Mouse (Mus musculus) right cerebral cortex, postnatal 4 days (tissue): ENCODE measurements around the gene Mcrip2.

ENCODE experiments used
- DNase-seq: peaks from one replicate; pipeline ENCODE4 v3.0.0-alpha.2; 2022

The Mcrip2 gene

GRCm38 (mm10) chr17:25832436-25833290 lies 35.9 kb downstream of the Mcrip2 start:
- peak; percentile 96 for DNase-seq

- no peak for DNase-seq
These were observed 36.9 kb downstream of the Mcrip2 start for GRCm38 (mm10) chr17:25831451-25832281.

GRCm38 (mm10) chr17:25830806-25831431 lies 37.6 kb downstream of the Mcrip2 start:
- DNase-seq: no peak

GRCm38 (mm10) chr17:25830200-25830753 lies 38.3 kb downstream of the Mcrip2 start:
- no peak for DNase-seq

GRCm38 (mm10) chr17:25829558-25830017 lies 39.0 kb downstream of the Mcrip2 start:
- DNase-seq: no peak

- DNase-seq: peak; percentile 78
These were observed 39.6 kb downstream of the Mcrip2 start, which contains the start of gene Jmjd8 for GRCm38 (mm10) chr17:25828712-25829557. Gene Jmjd8, plus strand, starts transcription at chr17:25828867.

GRCm38 (mm10) chr17:25828223-25828594 lies 40.4 kb downstream of the Mcrip2 start:
- DNase-seq: no peak

GRCm38 (mm10) chr17:25827546-25828222 lies 40.9 kb downstream of the Mcrip2 start:
- DNase-seq: no peak

- no peak for DNase-seq
These were observed 41.6 kb downstream of the Mcrip2 start for GRCm38 (mm10) chr17:25827011-25827410.

- no peak for DNase-seq
These were observed 42.5 kb downstream of the Mcrip2 start for GRCm38 (mm10) chr17:25825984-25826570.

- DNase-seq: no peak
These were observed 43.3 kb downstream of the Mcrip2 start for GRCm38 (mm10) chr17:25825311-25825710.

- DNase-seq: no peak
These were observed 44.0 kb downstream of the Mcrip2 start for GRCm38 (mm10) chr17:25824362-25825142.

GRCm38 (mm10) chr17:25823452-25823851 lies 45.1 kb downstream of the Mcrip2 start, which contains the start of gene Wdr24:
Gene Wdr24, plus strand, starts transcription at chr17:25823627.
- peak; percentile 63 for DNase-seq

- no peak for DNase-seq
These were observed 49.4 kb downstream of the Mcrip2 start for GRCm38 (mm10) chr17:25818851-25819780.

GRCm38 (mm10) chr17:25817662-25818061 lies 50.9 kb downstream of the Mcrip2 start:
- DNase-seq: no peak
